Mouse (Mus musculus) limb, embryonic 12.5 days (tissue): ENCODE data around the gene Zfp619. TPM values are rescaled to one million over a fixed set of nuclear protein-coding genes. Genes with fewer than 3 reads are reported as not detected.
A peak's percentile ranks its signal among the peaks of the same experiment; 100 is the strongest.
"Not testable (repeated sequence)": the region's sequence is repeated elsewhere in the genome, so short reads cannot be mapped to it uniquely, and the experiment has no call there.

Source experiments
- ATAC-seq: fragments of 200-750 bp; cut with Nextera tagmentation; 2 replicates; pipeline ENCODE4 v1.8.0; 2017; ENCODE audit warnings: low read depth, moderate TSS enrichment; ENCODE audit not compliant: insufficient number of reproducible peaks, insufficient read depth, low FRiP score, low TSS enrichment
- H3K27ac ChIP-seq: fragments of 300-500 bp; sonication (generic); 2 replicates; pipeline ENCODE4 v1.5.1; 2016; ENCODE audit warnings: mild to moderate bottlenecking, moderate library complexity
- H3K27me3 ChIP-seq: fragments of 300-500 bp; sonication (generic); 2 replicates; pipeline ENCODE4 v1.6.1; 2016; ENCODE audit warnings: mild to moderate bottlenecking, moderate library complexity
- H3K36me3 ChIP-seq: fragments of 300-500 bp; sonication (generic); 2 replicates; pipeline ENCODE4 v1.6.1; 2016; ENCODE audit warnings: mild to moderate bottlenecking, moderate library complexity
- H3K4me1 ChIP-seq: fragments of 300-500 bp; sonication (generic); replicated peaks from 2 replicates; pipeline ENCODE4 v1.6.1; 2016
- H3K4me2 ChIP-seq: fragments of 300-500 bp; sonication (generic); 2 replicates; pipeline ENCODE4 v1.6.1; 2016; ENCODE audit warnings: mild to moderate bottlenecking, moderate library complexity
- H3K4me3 ChIP-seq: fragments of 300-500 bp; sonication (generic); replicated peaks from 2 replicates; pipeline ENCODE4 v1.5.1; 2016; ENCODE audit warnings: mild to moderate bottlenecking
- H3K9ac ChIP-seq: fragments of 300-500 bp; sonication (generic); replicated peaks from 2 replicates; pipeline ENCODE4 v1.6.1; 2016; ENCODE audit warnings: mild to moderate bottlenecking, moderate library complexity
- H3K9me3 ChIP-seq: fragments of 300-500 bp; sonication (generic); 2 replicates; pipeline ENCODE4 v1.6.1; 2016; ENCODE audit warnings: mild to moderate bottlenecking, moderate library complexity
- WGBS: fragments of 180-500 bp; shearing (Covaris S2); methylation state at CpG from one replicate; pipeline ENCODE4 v1.1.7; 2016; 5-methylcytosine and 5-hydroxymethylcytosine counted together
- polyA plus RNA-seq: library from polyadenylated mRNA; unstranded; fragments of >200 nt; fragmentation: Nextera tagmentation; extraction: Ambion mirVana; gene quantifications from 2 replicates; pipeline ENCODE4 v1.2.1, GENCODE M21; 2016

The Zfp619 gene
- polyA plus RNA-seq, 1 experiment from 2014 or later: 2.6 TPM

DNA sequence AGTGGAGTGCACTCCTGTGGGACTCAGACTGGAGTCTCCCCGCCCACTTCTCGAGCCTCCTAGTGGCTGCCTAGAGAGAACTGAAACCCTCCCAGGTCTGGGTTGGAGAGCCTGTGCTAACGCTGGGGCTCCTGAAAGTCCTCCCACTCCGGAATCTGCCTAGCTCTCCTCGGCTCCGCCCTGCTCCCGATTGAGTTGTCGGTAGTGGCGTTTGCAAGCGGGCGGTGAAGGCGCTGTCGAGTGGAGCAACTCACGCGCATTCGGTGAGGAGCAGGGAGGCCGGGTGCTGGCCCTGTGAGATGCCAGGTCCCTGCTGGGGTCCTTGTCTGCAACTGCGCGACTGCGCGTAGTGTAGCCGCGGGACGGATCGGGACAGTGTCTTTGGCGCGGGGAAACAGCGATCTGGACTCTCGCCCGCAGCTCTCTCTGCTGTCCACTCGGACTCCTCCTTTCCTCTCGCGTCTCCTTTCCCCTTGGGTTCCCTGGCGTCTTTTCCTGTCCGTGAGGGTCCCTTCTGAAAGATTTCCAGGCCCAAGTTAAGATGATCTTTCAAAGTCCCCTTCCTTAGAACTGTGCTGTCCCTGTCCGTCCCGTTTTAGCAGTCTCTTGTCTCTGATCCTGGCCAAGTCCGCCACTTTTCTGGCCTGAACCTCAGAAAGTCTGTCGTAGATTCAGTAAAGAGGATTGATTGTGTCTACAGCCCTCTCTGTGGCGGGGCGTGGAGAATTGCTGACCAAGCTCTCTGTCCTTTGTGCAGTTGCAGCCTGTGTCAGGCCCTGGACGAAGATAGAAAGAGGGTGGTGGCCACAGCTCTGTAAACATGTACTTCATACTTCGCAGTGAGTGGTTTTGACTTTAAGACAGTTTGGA, 26.9 kb downstream of the Zfp619 start:
- no peaks in the 10 kb centered on the region for H3K36me3 ChIP-seq
- WGBS: under 1% methylated on average over 43 of the region's 43 CpGs
- H3K4me1 ChIP-seq: no peaks in the 10 kb centered on the region; the same call in 1 of the 2 replicates
- H3K27me3 ChIP-seq: no peaks in the 10 kb centered on the region
- ATAC-seq: peak; percentile 93
- H3K4me2 ChIP-seq: peak overlapping the region; percentile 65
- peak overlapping the region; percentile 93 for H3K27ac ChIP-seq
- peak overlapping the region; percentile 77 for H3K9ac ChIP-seq
- H3K9me3 ChIP-seq: no peaks in the 10 kb centered on the region
- peak overlapping the region; percentile 63 for H3K4me3 ChIP-seq

DNA sequence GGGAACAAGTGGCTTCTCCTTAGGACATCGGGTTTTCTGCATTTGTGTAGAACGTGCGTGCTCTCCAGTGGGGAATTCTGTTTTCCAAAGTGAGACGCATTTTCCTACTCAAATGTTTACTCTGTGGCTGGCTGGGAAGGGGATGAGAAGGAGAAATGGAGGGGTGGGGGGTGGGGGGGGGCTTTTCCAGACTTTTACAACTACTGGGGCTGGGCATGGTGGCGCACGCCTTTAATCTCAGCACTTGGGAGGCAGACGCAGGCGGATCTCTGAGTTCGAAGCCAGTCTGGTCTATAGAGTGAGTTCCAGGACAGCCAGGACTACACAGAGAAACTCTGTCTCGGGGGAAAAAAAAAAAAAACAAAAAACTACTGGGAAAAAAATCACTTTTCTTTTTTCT, 27.6 kb downstream of the Zfp619 start:
- Histone ChIP-seq H3K27me3 (no peaks in the 10 kb centered on the region), H3K36me3 (no peaks in the 10 kb centered on the region), H3K27ac (peak overlapping the region; percentile 93), H3K9ac (peak overlapping the region; percentile 77), H3K9me3 (no peaks in the 10 kb centered on the region), H3K4me1 (no peaks in the 10 kb centered on the region; the same call in 1 of the 2 replicates), H3K4me3 (peak overlapping the region; percentile 63), H3K4me2 (peak overlapping the region; percentile 65)
- 51% methylated on average over 10 of the region's 10 CpGs for whole genome bisulfite sequencing
- ATAC-seq: no peak

DNA sequence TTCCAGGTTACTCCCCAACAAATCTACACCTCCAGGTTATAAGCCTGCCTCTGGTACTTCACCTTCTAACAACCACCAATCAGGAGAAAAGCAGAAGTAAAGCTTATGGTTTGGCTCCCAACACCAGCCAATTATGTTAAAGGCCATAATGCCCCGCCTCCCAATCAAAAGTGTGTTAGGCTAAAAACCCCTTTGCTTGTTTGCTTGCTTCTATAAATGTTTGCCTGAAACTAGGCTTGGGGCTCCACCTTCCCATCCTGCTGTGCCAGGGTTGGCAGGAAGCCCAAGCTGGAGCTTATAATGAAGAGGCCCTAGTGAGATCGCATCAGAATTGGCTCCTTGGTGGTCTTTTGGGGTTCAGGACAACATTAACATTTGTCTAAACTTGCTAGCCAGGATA, 31.8 kb downstream of the Zfp619 start:
- 82% methylated on average over 2 of the region's 2 CpGs for WGBS
- no peaks in the 10 kb centered on the region for H3K9me3 ChIP-seq
- ATAC-seq: no peak

DNA sequence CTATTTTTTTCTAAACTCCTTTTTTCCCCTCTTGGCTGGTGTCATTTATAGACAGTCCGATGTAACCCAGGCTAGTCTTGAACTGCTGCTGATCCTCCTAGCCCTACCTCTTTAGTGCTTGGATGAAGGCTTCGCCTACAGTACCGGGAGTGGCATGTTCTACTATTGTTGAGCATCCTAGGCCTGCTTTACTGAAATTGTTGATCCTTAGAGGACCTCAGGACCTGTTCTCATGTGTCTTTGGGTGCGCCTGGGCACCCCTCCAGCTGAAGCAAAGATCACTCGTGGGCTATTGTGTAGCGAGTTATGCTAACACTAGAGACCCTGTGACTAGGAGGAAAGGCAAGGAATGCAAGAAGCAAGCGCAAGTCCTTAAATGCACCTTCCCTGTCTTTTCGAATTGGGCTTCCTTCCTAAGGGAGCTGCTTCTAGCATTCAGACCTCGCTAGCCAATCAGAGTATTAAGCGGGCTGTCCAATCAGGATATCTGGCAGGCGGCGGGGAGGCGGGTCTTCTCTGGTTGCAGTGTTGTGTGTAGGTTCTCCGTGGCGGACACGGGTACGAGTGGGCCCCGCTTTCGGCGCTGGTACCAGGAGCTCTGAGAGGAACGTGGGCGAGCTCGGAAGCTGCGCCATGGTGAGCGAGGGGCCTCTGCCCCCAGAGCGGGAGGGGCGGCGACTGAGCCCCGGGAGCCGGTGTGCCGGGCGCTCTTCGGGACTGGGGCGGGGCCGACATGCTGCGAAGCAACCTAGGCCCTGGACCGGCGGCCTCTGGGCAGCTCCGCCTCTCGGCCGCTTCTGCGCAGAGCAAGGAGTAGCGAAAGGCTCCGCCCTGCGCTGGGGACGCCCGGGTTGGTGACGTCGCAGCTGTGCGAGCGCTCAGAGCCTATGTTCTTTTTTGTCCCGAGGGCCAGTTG, 34.7 kb downstream of the Zfp619 start:
- peak overlapping the region; percentile 69 for H3K4me3 ChIP-seq
- peaks cover 23% of the 10 kb centered on the region for H3K36me3 ChIP-seq
- peak overlapping the region; percentile 96 for H3K27ac ChIP-seq
- 4% methylated on average over 51 of the region's 52 CpGs for WGBS
- no peaks in the 10 kb centered on the region for H3K27me3 ChIP-seq
- peak; percentile 100 for ATAC-seq
- H3K4me2 ChIP-seq: peak overlapping the region; percentile 65
- H3K9ac ChIP-seq: peak overlapping the region; percentile 80
- H3K4me1 ChIP-seq: no peaks in the 10 kb centered on the region; the same call in 1 of the 2 replicates
- H3K9me3 ChIP-seq: no peaks in the 10 kb centered on the region

More for the DNA sequence above, 31.8 kb downstream of the Zfp619 start:
- Histone ChIP-seq H3K4me3 (no peak overlapping the region), H3K4me2 (no peak overlapping the region), H3K36me3 (no peaks in the 10 kb centered on the region), H3K27ac (no peak overlapping the region), H3K27me3 (no peaks in the 10 kb centered on the region), H3K4me1 (no peaks in the 10 kb centered on the region; the same call in none of the 2 replicates), H3K9ac (no peak overlapping the region)

DNA sequence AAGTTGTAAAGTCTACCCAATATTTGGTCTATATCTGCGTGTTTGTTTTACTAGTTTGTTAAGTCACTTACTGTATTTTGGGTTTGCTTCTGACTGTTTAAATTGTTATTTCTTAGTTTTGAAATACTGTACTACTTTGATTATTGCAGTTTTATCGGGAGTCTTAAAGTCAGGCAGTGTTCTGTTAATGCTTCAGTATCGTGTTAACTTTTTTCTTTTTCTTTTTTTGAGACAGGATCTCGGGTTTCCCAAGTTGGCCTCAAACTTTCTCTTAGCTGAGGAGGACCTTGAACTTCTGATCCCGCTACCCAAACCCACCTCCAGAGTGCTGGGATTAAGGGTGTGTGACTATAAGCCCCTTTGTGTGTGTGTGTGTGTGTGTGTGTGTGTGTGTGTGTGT, 35.4 kb downstream of the Zfp619 start:
- Histone ChIP-seq H3K9me3 (no peaks in the 10 kb centered on the region), H3K27ac (no peak overlapping the region), H3K27me3 (no peaks in the 10 kb centered on the region), H3K9ac (peak overlapping the region; percentile 80; the same call in 1 of the 2 replicates), H3K36me3 (peaks cover 26% of the 10 kb centered on the region), H3K4me3 (peak overlapping the region; percentile 69), H3K4me1 (no peaks in the 10 kb centered on the region; the same call in 1 of the 2 replicates), H3K4me2 (peak overlapping the region; percentile 65)
- peak; percentile 2; the same call in 1 of the 2 replicates for ATAC-seq
- 16% methylated on average over 5 of the region's 5 CpGs for WGBS

DNA sequence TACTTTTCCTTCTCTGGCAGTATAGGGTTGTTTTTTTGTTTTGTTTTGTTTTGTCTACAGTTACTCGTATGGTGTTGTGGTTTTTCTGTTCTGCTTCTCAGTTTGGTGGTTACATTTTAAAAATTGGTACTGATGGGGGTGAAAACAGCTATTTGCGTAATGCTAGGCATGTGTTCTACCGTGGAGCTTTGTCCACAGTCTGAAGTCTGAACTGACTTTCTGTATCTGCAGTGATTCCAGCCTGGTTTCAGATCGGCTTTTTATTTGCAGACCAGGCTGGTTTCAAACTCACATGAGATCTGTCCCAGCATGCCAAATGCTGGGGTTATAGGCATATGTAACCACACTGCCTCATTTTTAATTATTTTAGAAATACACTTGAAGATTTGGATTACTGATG, 36.3 kb downstream of the Zfp619 start:
- Histone ChIP-seq H3K4me2 (peak overlapping the region; percentile 65; the same call in 1 of the 2 replicates), H3K4me3 (no peak overlapping the region), H3K27ac (no peak overlapping the region), H3K9ac (no peak overlapping the region), H3K36me3 (peaks cover 34% of the 10 kb centered on the region), H3K27me3 (no peaks in the 10 kb centered on the region), H3K9me3 (no peaks in the 10 kb centered on the region), H3K4me1 (no peaks in the 10 kb centered on the region; the same call in 1 of the 2 replicates)
- WGBS: 80% methylated on average over 4 of the region's 4 CpGs
- ATAC-seq: no peak

DNA sequence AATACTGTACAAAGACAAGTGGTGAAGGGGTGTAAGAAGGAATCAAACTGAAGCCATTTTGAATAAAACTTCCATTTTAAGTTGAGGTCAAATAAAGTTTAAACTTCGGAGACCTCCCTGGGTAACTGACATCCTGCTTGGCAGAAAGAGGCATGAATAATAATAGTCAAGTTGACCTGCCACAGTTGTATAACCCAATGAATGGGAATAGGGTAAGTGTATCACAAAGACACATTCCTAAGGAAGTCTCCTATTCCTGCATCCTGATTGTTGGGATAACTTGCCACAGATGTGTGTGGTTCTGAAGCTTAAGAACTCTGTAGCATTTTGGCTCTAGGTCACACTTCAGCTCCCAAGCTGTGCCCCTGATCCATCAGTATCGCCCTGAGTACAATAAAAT, 62.5 kb downstream of the Zfp619 start:
- H3K4me2 ChIP-seq: no peak overlapping the region
- H3K9me3 ChIP-seq: no peaks in the 10 kb centered on the region
- no peak overlapping the region for H3K9ac ChIP-seq
- H3K4me1 ChIP-seq: no peaks in the 10 kb centered on the region
- no peaks in the 10 kb centered on the region for H3K36me3 ChIP-seq
- no peak for ATAC-seq
- no peak overlapping the region for H3K4me3 ChIP-seq
- H3K27me3 ChIP-seq: no peaks in the 10 kb centered on the region
- no peak overlapping the region for H3K27ac ChIP-seq
- WGBS: 86% methylated on average over 2 of the region's 2 CpGs

DNA sequence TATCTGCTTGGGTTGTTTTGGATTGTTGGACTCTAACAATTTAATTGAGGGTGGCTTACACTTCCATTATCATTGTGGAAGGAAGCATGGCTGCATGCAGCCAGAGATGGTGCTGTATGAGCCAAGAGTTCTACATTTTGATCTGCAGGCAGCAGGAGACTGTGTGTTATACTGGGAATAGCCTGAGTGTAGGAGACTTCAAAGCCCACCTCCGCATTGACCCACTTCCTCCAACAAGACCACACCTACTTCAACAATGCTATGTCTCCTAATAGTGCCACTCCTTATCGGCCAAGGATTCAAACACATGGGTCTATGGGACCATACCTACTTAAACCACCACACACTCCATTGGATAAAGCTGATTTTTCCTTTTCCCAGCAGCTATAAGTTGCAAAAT, 63.0 kb downstream of the Zfp619 start:
- Histone ChIP-seq H3K36me3 (no peaks in the 10 kb centered on the region), H3K4me3 (no peak overlapping the region), H3K9ac (no peak overlapping the region), H3K4me1 (no peaks in the 10 kb centered on the region), H3K4me2 (no peak overlapping the region), H3K9me3 (no peaks in the 10 kb centered on the region), H3K27me3 (no peaks in the 10 kb centered on the region), H3K27ac (no peak overlapping the region)
- 94% methylated on average over 2 of the region's 2 CpGs for WGBS
- no peak for ATAC-seq

DNA sequence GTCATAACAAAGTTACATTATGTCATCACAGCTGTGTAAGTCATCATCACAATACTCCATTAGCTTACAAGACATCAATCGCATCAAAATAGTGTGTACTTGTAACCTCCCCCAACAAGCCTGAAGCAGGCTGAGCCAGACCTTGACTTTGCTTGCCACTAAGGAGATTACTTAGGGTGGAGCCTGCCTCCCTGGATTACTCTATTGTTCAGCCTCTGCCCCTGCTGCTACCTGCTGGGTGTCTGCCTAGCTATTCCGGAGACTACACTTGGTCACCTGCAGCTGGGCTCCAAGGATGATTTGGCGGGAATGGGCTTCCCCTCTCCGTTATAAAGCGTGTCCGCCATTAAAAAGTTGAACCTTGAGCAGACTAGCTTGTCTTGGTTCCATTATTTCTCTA, 69.3 kb downstream of the Zfp619 start:
- WGBS: 58% methylated on average over 6 of the region's 6 CpGs
- not testable (repeated sequence) for ATAC-seq, H3K27me3 ChIP-seq, H3K4me3 ChIP-seq, H3K4me2 ChIP-seq, H3K27ac ChIP-seq, H3K9me3 ChIP-seq, H3K9ac ChIP-seq, H3K4me1 ChIP-seq, H3K36me3 ChIP-seq

DNA sequence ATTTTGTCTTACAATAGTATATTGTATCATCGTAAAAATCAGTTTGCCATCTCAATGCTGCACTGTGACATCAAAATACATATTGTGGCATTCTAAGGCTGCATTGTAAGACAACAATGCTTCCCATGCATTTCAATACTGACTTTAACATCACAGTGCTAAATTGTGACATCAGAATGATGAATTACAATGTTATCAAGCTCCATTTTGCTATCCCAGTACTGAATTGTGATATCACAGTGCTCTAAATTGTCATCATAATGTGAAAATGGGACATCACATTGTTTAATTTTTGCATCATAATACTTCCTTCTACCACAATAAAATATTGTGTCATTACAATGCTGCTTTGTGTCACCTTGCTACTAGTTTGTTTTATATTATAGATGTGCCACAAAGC, 70.5 kb downstream of the Zfp619 start:
- whole genome bisulfite sequencing: 92% methylated on average over 1 of the region's 1 CpGs
- ATAC-seq: no peak
- Histone ChIP-seq H3K9ac (no peak overlapping the region), H3K4me3 (peak overlapping the region; percentile 48), H3K27me3 (no peaks in the 10 kb centered on the region), H3K27ac (no peak overlapping the region), H3K9me3 (no peaks in the 10 kb centered on the region), H3K36me3 (no peaks in the 10 kb centered on the region), H3K4me1 (no peaks in the 10 kb centered on the region), H3K4me2 (peak overlapping the region; percentile 64)

DNA sequence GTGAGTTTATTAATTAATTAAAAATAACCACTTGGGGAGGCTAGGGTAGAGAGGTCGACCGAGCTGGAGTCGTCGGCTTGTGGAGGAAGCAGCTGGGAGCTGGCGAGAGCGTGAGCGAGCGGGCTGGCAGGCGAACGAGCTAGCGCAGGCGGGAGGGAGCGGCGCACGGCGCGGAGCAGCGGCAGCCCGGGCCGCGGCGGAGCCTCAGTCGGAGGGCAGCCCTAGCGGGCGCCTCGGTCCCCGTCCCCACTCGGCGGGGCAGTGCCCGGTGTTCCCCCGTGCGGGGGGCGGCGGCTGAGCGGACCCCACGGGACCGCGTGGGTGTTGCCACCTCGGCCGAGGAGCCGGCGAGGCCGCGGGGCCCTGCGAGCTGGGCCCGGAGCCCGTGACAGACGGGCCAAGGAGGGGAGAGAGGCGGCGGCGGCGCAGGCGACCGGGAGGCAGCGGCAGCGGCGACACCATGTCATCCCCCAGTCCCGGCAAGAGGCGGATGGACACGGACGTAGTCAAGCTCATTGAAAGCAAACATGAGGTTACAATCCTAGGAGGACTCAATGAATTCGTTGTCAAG, 71.0 kb downstream of the Zfp619 start:
- H3K27ac ChIP-seq, H3K9me3 ChIP-seq, H3K27me3 ChIP-seq, H3K4me1 ChIP-seq, H3K36me3 ChIP-seq: not testable (repeated sequence)
- Histone ChIP-seq H3K9ac (peak overlapping the region; percentile 67), H3K4me3 (peak overlapping the region; percentile 48), H3K4me2 (peak overlapping the region; percentile 64)
- WGBS: 1% methylated on average over 57 of the region's 62 CpGs
- ATAC-seq: peak; percentile 86
